Mouse (Mus musculus) embryo, embryonic 11.5 days (tissue): ENCODE results near the gene Nol4l.

ENCODE experiments used
- DNase-seq: peaks from one replicate; pipeline ENCODE4 v3.0.0-alpha.2; 2012; ENCODE audit warnings: low read depth, low spot score

Gene Nol4l

DNA sequence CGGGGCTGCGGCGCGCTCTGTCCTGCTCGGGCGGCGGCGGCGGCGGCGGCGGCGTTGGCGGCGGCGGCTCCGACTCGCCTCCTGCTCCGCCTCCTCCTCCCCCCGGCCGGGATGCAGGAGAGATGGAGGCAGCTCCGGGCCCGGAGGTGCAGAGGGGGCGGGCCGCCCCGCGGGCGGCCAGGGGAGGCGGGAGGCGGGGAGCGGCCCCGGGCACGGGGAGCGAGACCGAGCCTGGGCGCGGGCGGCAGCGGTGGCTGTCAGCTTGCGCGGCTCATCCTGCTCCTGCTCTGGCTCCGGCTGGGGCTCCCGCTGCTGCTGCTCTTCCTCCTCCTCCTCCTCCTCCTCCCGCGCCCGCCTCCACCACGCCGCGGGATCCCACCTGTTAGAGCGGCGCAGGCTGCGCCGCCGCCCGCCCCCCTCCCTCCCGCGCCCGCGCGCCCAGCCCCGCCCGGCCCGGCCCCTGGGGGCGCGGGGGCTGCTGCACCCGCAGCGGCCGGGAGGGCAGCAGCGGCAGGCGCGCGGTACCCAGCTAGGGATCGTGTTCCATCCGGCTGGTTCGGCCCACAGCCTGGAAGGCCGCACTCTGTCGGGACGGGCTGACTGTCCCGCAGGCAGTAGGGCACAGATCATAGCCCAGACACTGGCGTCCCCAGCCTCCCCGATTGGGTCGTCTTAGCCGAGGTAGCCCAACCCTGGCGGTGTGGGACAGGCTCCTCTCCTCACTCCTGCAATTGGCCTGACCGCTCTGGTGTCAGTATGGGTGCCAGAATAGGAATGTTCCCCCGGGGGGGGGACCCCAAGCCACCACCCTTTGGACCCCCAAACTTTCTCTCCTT is at the start of gene Nol4l:
Gene Nol4l (minus strand): TSS at position 41 of the 836 bp plus-strand sequence.
- no peak for DNase-seq

DNA sequence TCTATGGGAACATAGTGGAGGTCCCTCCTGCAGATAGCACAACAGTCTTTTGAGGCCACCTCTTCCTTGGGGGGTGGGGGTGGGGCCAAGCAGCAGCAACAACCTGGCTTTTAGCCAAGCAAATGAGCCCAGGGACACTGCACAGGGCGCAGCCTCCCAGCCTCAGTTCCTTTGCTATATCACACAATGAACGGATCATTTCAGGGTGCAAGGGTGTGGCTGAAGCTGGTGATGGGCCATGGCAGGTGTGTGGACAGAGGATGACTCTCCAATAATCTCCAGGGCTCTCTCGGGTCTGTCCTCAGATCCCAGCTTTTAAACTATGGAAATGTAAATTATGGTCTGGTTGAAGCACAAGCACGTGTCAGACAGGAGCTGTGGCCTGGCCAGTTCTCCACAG is 47.4 kb upstream of the Nol4l start:
- DNase-seq = no peak

DNA sequence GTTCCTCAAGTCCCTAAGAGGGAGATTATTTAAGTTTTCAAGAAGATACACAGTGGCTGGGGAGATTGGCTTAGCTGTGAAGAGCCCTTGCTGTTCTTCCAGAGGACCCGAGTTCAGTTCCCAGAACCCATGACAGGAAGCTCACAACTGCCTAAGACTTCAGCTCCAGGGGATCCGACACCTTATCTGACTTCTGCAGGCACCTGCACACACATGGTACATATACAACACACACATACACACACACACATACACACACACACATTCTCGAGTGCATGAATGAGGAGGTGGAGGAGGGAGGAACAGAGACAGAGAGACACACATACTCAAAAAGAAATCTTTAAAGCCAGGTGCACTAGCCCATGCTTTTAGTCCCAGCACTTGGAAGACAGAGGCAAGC is 46.4 kb upstream of the Nol4l start:
- no peak for DNase-seq

DNA sequence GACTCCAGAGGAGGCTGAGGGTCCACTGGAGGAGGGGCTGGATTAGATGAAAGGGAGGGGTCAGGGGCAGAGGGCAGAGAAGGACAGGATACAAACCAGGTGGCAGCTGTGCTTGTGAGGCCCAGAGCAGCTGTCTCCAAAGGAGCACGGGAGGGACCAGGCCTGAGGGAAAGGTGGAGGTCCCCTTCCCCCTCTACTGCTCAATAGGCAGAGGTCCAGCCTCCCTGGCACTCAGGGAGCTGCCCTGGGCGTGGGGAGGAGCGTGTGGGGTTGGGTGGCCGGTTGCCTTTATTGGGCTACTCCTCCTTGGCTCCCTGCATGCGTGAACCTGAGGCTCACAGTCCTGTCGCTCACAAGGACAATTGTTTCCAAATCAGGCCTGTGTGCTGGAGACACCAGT is 45.8 kb upstream of the Nol4l start:
- DNase-seq = no peak

DNA sequence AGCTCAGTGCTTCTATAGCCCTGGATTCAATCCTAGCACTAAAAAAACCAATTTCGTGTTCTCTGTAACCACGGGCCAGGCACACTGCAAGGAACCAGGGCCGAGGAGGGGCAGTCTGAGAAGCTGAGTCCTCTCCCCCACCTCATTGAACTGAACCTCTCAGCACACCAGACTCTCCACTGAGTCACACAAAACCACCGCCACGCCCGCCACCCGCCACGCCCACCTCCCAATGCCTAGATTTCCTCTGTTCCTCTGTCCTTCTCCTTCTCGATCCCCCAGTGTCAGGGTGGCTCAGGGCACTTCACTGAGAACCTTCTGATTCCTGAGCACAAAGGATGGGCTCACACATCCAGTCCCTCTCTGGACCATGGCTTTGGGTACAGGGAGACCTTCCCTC is 43.3 kb upstream of the Nol4l start:
- DNase-seq = no peak

DNA sequence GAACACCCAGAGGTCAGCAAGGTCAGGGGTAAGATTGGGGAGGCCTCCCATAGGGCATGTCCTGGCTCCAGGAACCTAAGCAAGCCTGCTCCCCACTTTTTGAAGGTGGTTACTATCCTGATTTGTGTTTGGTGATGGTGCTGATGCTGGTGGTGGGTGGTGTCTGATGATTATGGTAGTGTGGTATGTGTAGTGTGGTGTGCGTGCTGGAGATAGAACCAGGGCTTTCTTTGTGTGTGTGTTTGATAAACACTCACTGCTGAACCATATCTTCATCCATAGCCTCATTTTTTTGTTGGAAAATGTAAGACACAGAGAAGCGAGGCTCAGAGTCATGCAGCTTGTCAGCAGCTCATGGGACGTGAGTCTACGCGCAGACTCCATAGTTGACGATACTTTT is 38.8 kb upstream of the Nol4l start:
- no peak for DNase-seq

DNA sequence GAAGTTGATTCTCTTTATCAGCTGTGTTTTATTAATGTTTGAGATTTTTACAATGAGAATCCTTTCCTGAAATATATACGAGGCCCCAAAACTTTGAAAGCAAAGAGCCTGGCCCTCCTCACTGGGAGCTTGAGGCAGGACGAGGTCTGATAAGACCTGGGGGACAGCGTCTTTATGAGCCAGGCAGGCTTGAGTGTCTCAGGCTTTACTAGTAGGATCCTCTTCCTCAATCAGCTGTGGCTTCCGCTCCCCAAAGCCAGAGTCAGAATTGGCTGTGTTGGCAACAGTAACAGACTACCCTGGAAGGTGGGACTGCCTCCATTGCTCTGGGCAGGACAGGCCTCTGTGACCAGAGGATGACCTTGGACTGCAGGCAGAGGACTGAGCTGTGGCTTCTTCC is 38.2 kb upstream of the Nol4l start:
- DNase-seq = no peak

DNA sequence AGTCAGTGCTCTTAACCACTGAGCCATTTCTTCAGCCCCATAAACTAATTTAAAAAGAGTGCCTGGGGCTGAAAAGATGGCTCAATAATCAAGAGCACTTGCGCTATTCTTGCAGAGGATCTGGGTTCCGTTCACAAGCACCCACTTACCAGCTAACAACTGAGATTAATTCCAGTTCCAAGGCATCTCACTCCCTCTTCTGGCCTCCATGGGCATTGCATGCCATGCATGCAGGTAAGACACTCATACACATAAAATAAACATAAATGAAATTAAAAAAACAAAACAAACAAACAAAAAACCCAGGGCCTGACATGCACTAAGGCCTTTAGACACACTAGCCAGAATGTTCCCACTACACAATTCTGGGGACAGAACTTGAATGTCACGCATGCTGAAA is 34.6 kb upstream of the Nol4l start:
- DNase-seq = no peak

DNA sequence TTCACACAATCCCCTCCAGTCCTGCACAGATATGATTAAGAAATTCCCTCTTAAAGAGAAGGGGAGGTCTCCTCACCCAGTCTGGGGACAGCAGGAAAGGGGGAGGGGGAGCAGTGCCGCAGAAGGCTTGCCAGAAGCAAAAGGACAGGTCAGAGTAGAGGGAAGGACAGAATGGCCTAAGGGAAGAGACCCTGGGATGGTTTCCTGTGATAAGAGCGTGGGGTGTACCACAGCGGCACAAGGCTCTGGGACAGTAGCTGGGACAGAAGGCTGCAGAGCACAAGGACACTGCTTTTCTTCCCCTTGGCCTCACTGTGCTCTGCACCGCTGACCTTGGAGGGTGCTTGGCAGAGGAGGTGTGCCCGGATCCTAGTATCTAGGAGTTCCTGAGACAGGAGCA is 31.8 kb upstream of the Nol4l start:
- no peak for DNase-seq

DNA sequence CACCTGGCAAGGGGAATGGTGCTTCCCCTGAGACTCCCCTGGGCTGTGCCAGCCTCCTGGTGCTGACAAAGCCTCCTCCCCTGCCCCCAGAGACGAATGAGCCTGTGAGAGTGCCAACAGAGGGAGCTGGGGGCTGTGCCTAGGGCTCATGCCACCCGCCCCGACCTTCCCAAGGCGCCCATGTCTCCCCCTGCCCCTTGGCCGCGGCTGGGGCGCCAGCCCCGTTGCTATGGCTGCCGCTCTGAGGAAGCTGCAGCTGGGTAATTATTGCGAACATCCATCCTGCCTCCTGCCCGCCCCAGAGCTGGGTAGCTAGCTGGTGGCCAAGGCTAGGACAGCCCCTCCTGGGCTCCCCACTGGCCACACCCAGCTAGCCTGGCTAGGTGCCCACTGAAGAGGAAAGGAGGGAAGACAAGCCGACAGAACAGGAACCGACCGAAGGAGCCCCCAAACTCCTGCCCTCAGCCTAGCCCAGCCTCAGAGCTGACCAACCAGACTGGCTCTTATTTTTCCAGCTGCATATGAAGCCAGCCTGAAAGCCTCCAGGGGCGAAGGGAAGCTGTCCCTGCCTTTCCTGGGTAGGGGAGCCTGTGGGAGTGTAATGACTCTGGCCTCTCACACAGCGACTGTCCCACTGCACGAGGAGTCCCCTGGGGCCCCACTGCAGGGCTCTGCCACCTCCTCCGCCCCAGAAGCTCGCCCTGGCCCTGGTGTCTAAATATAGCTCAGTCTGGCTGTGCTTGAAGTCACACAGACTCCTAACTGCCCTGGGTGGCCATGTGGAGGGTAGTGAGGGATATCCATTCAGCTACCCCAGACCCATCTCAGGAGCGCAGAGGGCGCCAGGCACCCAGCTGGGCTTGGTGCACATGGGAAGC is 31.1 kb upstream of the Nol4l start:
- DNase-seq = no peak

DNA sequence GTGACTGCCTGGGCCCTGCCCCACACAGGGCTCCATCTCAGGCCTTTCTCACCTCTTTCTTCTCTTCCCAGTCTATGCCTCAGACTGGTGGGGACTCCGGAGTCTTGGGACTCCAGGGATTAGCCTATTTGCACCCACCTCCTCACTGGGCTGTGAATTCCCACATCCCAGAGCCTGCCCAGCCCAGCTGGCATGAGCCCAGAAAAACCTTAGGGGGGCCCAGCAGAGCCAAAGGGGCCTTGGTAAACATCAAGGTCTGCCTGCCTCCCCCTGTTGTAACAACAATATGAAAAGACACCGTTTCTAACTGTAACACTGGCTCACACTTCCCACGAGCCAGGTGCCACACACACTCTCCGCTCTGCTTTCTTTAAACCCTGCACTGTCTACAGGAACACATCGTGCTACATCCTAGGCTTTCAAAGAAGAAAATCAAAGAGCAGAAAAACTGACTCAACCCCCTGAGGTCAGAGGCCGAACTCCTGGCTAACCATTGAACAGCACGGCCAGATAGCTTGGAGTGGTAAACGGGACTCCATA is 29.9 kb upstream of the Nol4l start:
- no peak for DNase-seq

DNA sequence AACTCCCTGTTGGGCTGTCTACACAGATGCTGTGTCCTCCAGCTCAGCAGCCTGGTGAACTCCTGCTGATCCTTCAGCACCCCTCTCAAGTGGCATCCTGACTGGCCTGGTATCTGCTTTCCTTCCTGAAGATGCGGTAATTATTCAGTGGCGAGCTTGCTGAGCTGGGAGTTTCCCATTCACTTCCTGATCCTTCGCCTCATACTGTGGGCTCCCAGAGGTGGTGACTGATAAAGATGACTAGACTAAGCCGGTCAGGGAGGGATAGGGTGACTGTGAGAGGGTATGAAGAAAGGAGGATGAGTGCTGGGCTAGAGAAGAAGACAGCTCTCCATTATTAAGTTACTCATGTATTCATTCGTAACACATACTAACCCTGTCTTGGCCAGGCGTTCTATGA is 28.7 kb upstream of the Nol4l start:
- DNase-seq = no peak

DNA sequence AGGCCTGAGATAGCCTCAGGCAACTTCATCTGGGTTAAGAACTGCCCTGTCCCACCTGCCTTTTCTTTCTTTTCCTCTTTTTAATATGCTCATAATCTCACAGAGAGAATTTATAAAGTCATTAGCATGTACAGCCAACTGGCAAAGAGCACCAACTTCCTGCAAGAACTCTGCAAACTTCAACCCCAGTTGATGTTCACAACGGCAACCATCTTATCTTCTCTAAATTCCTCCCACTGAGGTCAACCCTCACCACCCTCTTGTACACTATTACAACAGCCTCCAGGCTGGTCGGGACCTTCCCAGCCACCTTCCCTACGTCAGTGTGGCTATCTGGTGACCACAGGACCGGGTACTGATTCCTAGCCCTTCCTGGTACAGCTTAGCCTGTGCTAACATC is 27.5 kb upstream of the Nol4l start:
- DNase-seq = no peak

DNA sequence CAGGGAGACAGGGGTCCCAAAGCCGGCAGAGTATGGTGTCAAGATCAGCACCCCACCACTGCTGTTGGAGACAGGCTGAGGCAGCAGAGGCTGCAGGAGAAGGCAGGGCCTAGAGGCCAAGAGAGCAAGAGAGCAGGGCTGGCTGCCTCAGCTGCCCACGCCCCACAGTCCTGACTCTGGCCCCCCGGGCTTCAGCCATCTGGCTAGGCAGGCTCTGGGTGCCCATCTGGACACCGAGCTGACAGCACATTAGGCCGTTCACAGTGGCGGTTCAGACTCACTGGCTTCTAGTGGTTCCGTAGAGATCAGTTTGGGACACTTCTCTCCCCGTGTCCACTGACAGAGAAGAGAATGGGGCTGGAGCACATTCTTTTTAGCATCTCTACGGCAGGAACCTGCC is 26.4 kb upstream of the Nol4l start:
- no peak for DNase-seq

DNA sequence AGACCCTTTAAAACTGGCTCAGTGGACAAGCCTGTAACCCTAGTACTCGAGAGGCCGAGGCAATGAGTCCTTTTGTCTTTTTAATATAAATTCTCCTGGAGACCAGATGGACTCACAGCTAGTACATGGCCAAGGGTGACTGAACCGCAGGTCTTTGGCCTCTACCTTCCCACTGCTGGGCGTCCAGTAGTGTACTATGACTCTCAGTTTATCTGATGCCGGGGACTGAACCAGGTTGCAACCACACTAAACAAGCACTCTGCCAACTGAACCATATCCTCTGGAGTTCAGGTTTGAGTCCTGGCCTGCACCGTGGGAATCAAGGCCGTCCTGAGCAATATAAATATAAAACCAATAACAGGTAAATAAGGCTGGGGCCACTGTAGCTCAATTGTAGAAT is 24.8 kb upstream of the Nol4l start:
- no peak for DNase-seq

DNA sequence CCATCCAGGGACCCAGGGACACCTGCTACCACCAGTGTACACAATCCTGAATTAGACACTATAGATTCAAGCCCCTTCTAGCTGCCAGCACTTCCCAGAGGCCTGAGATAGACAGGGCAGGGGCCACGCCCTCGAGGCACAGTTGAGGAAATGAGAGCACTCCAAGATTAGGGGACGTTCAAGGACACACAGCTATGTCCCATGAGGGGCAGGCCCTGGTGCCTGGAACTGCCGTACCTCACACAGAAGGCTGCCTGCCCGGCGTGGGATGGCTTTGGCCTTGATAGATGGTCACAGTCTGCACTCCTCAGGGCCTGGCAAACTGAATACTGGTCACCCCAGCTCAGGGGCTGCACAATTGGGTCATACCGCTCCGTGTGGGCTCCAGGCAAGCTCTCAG is 19.7 kb upstream of the Nol4l start:
- DNase-seq = no peak

DNA sequence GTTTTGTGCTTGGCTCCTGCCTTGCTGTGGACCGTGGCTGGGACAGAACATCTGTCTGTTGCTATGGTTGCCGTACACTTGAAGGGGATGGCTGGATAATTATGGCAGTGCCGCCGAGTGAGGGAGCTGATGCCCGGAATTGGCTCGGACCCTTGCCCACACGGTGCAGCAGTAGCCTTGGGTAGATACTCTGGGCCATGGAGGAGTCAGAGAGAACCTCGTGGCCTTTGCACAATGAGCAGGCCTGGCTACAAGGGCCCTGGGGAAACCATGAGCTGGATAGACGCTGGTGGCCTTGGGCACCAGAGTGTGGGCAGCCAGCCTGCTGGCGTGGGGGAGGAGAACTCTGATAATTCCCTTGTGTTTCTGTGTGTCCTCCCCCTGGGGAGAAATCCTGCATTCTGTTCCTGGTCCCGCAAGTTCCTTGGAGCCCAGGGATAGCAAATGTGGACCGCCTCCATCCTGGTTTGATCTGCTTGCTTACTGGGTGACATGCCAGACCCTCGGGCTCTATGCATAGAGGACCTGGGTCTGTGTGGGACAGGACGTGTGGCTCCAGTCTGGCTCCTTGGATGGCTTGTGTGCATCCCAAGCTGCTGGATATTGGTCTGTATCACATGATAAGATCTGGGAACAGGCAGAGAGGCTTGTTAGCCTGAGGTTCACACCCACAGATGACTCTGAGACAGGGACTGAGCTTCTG is 18.6 kb upstream of the Nol4l start:
- DNase-seq = no peak

DNA sequence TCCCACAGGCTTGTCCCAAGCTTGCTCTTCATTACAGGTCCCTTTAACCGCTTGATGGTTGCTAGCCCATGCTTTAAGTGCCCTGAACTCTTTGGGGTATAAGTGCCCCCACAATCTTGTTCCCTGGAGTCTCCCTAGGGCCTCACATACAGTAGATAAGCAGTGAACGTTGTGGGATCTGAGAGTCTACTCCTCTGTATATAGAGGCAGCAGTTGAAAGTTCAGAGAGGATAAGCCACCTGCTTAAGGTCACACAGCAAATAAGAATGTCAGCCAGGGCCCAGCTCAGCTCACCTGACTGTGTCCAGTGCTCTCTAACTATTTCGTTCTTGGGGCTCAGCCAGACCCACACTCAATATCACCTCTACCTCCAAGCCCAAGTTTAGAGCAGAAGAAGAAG is 17.9 kb upstream of the Nol4l start:
- no peak for DNase-seq

DNA sequence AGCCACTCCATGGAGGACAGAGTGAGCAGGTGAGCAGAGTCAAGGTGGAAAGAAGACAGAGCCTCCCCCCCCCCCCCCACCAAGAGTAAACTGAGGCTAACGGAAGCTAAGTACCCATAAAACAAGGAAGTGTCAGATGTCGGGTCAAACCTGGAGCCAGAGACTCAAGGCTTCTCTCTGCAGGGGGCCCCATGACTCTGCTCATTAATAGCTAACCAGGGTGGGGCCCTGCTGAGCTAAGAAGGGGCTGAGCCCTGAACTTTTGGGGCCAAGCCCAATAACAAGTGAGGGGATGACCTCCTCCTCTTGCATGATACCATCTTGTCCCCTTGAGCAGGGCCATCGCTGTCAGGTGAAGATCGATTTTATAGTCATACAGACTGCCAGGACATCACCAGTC is 17.2 kb upstream of the Nol4l start:
- no peak for DNase-seq

DNA sequence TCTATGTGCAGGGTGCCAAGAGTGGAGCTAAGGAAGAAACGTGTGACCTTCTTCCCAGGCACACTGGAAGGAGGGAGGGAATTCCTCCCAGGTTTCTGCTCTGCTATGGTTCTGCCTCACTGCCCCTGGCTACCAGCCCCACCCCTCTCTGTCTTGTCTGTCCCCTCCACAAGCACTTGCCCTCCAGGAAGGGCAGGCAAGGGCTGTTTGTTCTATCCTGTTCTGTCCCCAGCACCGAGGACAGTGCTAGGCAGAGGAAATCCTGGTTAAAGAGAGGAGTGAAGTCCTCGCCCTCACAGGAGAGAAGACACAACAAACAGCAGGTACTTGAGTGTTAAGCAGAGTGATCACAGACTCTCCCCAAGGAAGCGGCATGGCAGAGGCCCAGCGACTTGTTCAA is 16.7 kb upstream of the Nol4l start:
- DNase-seq = no peak

DNA sequence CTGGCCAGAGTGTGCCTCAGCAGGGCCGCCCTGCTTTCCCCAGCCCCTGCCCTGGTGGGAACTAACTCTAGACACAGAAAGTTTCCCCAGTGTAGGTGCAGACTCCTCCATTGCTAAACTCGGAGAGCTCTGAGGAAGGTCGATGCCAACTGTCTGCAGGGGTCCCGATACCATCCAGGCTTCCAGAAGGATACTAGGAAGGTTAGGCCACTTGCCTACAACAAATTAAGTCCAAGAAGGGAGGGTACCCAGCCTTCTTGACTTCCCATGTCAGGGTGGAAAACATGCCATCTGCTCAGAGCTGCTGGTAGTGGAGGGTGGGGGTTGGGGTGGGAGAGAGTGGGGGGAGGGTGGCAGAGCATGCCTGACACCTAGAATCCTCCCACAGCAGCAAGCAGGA is 15.0 kb upstream of the Nol4l start:
- no peak for DNase-seq
